Mouse (Mus musculus): ENCODE results near the gene Fto.

Fto gene

GRCm38 (mm10) chr8:91715387-91716085, 402.2 kb downstream of the Fto start:
- DNase-seq (ENCODE audit: extremely low read depth, low read depth), result no peak
